Mouse (Mus musculus): ENCODE results near the gene Sgms1.

The Sgms1 gene

GRCm38 (mm10) chr19:32389001-32389871 lies at the start of gene Sgms1:
Gene Sgms1, minus strand, starts transcription at chr19:32389714.
- DNase-seq (ENCODE audit: low spot score in 2 of 2): peak; percentile 75 to 83

- DNase-seq (ENCODE audit: low spot score in 2 of 2): no peak
Observed at GRCm38 (mm10) chr19:32425856-32426255, 36.3 kb upstream of the Sgms1 start.

DNA sequence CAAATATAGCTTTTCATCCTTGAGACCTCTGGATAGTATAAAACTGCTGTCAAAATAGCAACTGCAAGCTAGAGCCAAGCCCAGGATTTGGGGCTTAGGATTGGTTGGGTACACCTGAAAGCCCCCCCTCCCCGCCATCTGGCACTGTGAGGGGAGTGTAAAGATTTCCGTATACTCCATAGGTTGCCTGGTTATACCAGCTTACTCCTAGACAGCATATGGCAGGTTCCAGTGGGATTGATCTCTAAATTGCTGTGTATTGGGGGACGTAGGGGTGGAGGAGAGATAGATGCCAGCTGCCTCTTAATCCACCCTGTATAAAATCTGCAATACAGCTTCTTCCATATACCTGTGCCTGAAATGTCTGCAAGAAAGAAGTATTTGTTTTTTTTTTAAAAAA lies 35.2 kb upstream of the Sgms1 start:
- DNase-seq (ENCODE audit: low spot score in 2 of 2): no peak

- DNase-seq (ENCODE audit: low spot score in 2 of 2): no peak
Observed at GRCm38 (mm10) chr19:32419069-32419468, 29.6 kb upstream of the Sgms1 start.

DNA sequence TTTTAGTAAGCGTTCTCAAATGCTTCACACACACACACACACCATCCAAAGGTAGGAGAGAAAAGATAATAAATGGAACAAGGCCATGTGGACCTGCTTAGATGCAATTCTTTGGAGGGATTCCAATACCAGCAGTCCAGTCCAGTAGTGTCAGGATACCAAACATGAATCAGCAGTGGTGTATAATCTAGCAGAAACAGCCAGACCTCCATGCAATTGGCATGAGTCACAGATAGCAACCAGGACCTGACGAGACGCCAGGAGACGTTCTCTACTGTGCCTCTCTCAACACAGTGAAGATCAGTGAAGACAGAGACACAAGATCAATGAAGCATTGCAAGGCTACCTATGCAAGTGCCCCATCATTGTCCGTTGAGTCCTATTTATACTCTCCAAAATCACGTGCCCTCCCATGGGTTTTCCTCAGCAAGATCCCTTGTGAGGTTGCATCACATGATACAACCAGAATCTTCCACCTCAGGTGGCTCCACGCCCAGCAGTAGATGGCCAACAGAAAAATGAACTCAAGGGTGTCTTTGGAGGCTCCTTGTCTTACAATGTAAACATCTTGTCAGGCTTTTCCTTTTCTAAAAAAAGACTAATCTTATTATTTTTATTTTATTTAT lies 27.3 kb upstream of the Sgms1 start:
- DNase-seq (ENCODE audit: low spot score in 2 of 2): no peak

- no peak for DNase-seq (ENCODE audit: low spot score in 2 of 2)
Observed at GRCm38 (mm10) chr19:32409603-32410360, 20.3 kb upstream of the Sgms1 start.

GRCm38 (mm10) chr19:32406717-32407116 lies 17.2 kb upstream of the Sgms1 start:
- DNase-seq (ENCODE audit: low spot score in 2 of 2): no peak

GRCm38 (mm10) chr19:32404386-32404785 lies 14.9 kb upstream of the Sgms1 start:
- no peak for DNase-seq (ENCODE audit: low spot score in 2 of 2)

DNA sequence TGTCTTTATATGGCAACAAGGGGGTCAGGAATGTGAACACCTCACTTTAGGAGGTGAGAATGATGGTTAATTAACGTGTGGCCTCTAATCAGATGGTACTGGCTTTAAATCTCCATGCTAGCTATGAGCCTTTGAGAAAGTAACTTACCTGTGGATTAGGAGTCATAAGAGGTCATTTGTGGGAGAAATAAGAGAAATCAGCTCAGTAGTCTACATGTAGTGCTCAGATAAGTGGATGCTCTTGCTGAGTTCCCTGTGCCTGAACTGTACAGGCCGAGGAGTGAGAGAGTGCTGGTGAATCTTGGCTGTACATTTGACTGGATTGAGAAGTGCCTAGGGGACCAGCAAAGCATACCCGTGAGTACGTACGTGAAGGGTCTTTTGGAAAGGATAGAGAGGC lies 14.3 kb upstream of the Sgms1 start:
- no peak for DNase-seq (ENCODE audit: low spot score in 2 of 2)

GRCm38 (mm10) chr19:32398491-32398890 lies 9.0 kb upstream of the Sgms1 start:
- DNase-seq (ENCODE audit: low spot score in 2 of 2): no peak

- no peak for DNase-seq (ENCODE audit: low spot score in 2 of 2)
Observed at GRCm38 (mm10) chr19:32396303-32396702, 6.8 kb upstream of the Sgms1 start.

DNA sequence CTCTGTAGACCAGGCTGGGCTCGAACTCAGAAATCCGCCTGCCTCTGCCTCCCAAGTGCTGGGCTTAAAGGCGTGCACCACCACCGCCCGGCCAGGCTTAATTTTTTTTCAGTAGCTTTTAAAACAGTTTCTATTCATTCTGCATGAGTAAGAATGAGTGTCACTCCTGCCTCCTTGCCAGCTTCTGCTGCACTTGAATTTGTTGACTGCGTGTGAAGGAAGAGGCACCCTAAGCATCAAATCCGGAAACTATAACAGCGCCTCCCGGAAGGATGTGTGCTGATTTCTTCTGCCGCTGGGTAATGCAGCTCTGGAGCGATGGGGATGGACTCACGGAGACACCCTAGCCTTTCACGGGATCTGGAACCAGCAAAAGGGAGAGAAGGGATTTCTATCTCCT lies 5.3 kb upstream of the Sgms1 start:
- DNase-seq (ENCODE audit: low spot score in 2 of 2): no peak

- DNase-seq (ENCODE audit: low spot score in 2 of 2): no peak
Observed at GRCm38 (mm10) chr19:32393758-32394450, 4.4 kb upstream of the Sgms1 start.

DNA sequence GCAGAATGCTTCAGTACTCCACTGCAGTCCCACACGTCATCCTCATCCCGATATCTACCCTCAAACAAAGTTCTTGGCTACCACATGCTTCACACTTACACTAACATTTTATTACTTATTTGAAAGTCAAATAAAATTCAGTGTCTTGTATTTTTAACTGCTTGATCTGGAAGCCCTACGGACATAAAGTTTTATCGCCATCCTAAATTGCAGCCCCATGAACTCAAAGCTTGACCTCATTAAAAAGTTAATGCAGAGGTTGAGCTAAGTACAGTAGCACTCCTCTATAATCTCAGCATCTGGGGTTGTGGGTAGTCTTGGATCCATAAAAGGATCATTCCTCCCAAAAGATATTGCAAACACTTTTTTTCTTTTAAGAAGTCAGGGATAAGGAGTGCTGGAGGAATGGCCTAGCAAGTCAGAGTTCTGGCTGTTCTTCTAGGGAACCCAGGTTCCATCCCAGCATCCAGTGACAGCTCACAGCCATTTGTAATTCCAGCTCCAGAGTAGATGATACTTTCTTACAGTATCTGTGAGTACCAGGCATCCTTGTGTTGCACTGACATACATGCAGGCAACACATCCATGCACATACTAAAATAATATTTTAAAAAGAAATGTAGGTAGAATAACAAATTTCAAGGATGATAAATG lies 3.7 kb upstream of the Sgms1 start:
- DNase-seq (ENCODE audit: low spot score in 2 of 2): no peak

DNA sequence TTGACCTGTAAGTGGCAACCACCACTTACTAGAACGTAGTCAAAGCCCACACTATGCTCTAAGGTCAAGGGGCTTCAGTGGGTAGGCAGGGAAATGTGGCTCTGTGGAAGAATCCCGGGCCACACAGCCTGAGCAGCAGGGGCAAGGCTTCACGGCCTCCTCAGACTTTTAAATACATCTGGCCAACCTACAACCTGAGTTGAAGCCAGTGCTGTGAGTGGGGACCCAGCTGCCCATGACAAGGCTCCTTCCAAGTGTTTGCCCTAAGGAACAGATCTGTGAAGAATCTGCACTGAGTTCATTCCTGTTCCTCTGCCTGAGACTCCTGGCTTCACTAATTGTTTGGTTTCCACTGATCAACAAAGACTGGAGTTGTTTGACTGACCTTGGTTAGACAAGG lies 1.9 kb upstream of the Sgms1 start:
- DNase-seq (ENCODE audit: low spot score in 2 of 2): no peak

DNA sequence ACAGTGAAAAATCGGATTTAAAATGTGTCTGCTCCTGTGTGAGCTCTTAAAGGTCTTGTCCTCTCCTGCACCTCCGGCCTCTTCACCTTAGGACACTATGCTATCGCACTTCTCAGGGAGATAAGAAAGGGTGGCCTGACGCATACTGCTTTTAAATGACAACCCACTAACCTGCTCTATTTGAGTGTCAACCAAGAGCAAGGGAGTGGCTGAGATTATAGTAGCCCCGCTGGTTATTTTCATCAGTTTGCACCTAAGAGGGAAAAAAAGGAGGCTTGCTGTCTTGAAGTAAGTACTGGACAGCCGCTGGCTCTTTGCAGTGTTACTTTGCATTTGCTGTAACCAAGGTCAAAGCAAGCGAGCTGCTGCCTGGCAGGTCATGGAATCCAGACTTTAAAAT lies 602 bp upstream of the Sgms1 start:
- DNase-seq (ENCODE audit: low spot score in 2 of 2): no peak

GRCm38 (mm10) chr19:32388191-32388921 lies 1.2 kb downstream of the Sgms1 start:
- peak; percentile 86 to 87 for DNase-seq (ENCODE audit: low spot score in 2 of 2)

- no peak for DNase-seq (ENCODE audit: low spot score in 2 of 2)
Observed at GRCm38 (mm10) chr19:32387403-32388190, 1.9 kb downstream of the Sgms1 start.

GRCm38 (mm10) chr19:32386556-32387402 lies 2.7 kb downstream of the Sgms1 start:
- DNase-seq (ENCODE audit: low spot score in 2 of 2): peak in 1 of 2 experiments; percentile 49

Data from frontal cortex, postnatal 25 days (tissue).